Mouse (Mus musculus) erythroblast, embryonic 14.5 days (primary cell): Measurements from ENCODE around the gene Srp14.

Experiments used
- GATA1 ChIP-seq: IDR thresholded peaks from 2 replicates; pipeline ENCODE4 v1.6.1; 2012; ENCODE audit warnings: low read length, inconsistent platforms, mixed read lengths
- TAL1 ChIP-seq: IDR thresholded peaks from 3 replicates; pipeline ENCODE4 v1.6.1; 2012; ENCODE audit warnings: low read length, inconsistent platforms, mixed read lengths

- TF ChIP-seq GATA1 (no peak), TAL1 (no peak)
These were observed 51.2 kb downstream of the Srp14 start for GRCm38 (mm10) chr2:118428296-118428695.
